Mouse (Mus musculus): ENCODE measurements around the gene Thumpd1. TPM values are rescaled to one million over a fixed set of nuclear protein-coding genes. Genes with fewer than 3 reads are reported as not detected.
"Not testable (repeated sequence)": the region's sequence is repeated elsewhere in the genome, so short reads cannot be mapped to it uniquely, and the experiment has no call there.

The Thumpd1 gene
- polyA plus RNA-seq, 1 experiment from 2014 or later = 62.9 TPM

GRCm38 (mm10) chr7:119738877-119739276, 18.3 kb upstream of the Thumpd1 start:
- ATAC-seq = no peak
- H3K4me2 ChIP-seq (replicated peaks) = no peak overlapping the region

GRCm38 (mm10) chr7:119731262-119731661, 10.7 kb upstream of the Thumpd1 start:
- 81% methylated on average over 4 of the region's 4 CpGs for WGBS
- H3K36me3 ChIP-seq; ATAC-seq; H3K9ac ChIP-seq; H3K4me2 ChIP-seq (replicated peaks); H3K4me1 ChIP-seq (replicated peaks); H3K27me3 ChIP-seq (replicated peaks); H3K4me3 ChIP-seq (replicated peaks); H3K27ac ChIP-seq; H3K9me3 ChIP-seq: not testable (repeated sequence)

More at GRCm38 (mm10) chr7:119738877-119739276, 18.3 kb upstream of the Thumpd1 start:
- H3K9ac ChIP-seq = no peak overlapping the region
- H3K27ac ChIP-seq = no peak overlapping the region
- no peaks in the 10 kb centered on the region for H3K36me3 ChIP-seq
- H3K4me1 ChIP-seq (replicated peaks) = no peaks in the 10 kb centered on the region
- H3K27me3 ChIP-seq (replicated peaks) = no peaks in the 10 kb centered on the region
- H3K4me3 ChIP-seq (replicated peaks) = no peak overlapping the region
- no peaks in the 10 kb centered on the region for H3K9me3 ChIP-seq
- 83% methylated on average over 2 of the region's 2 CpGs for WGBS

- whole genome bisulfite sequencing = 78% methylated on average over 2 of the region's 2 CpGs
- Histone ChIP-seq H3K9ac (no peak overlapping the region), H3K4me1 (replicated peaks) (no peaks in the 10 kb centered on the region), H3K4me3 (replicated peaks) (no peak overlapping the region), H3K27me3 (replicated peaks) (no peaks in the 10 kb centered on the region), H3K36me3 (no peaks in the 10 kb centered on the region), H3K4me2 (replicated peaks) (no peak overlapping the region), H3K9me3 (no peaks in the 10 kb centered on the region), H3K27ac (no peak overlapping the region)
- no peak for ATAC-seq
Measured at GRCm38 (mm10) chr7:119727621-119728020, 7.0 kb upstream of the Thumpd1 start.

GRCm38 (mm10) chr7:119720947-119721310, 331 bp upstream of the Thumpd1 start:
- Histone ChIP-seq H3K9me3 (no peaks in the 10 kb centered on the region), H3K27ac (0 out of 2 replicates have a peak overlapping the region, but pooled peaks have one; percentile 56), H3K27me3 (replicated peaks) (no peaks in the 10 kb centered on the region), H3K36me3 (peaks cover 20% of the 10 kb centered on the region), H3K9ac (peak overlapping the region; percentile 33; the same call in 1 of the 2 replicates), H3K4me1 (replicated peaks) (peaks cover 7% of the 10 kb centered on the region), H3K4me3 (replicated peaks) (peak overlapping the region; percentile 87), H3K4me2 (replicated peaks) (peak overlapping the region; percentile 77)
- 11% methylated on average over 8 of the region's 8 CpGs for WGBS
- peak; percentile 53 for ATAC-seq

- H3K4me3 ChIP-seq (replicated peaks) = no peak overlapping the region
- no peak overlapping the region for H3K4me2 ChIP-seq (replicated peaks)
- no peaks in the 10 kb centered on the region for H3K4me1 ChIP-seq (replicated peaks)
- H3K9me3 ChIP-seq = no peaks in the 10 kb centered on the region
- H3K36me3 ChIP-seq = peaks cover 25% of the 10 kb centered on the region
- no peak for ATAC-seq
- H3K9ac ChIP-seq = no peak overlapping the region
- WGBS = 94% methylated on average over 7 of the region's 7 CpGs
- H3K27ac ChIP-seq = no peak overlapping the region
- H3K27me3 ChIP-seq (replicated peaks) = no peaks in the 10 kb centered on the region
Measured at GRCm38 (mm10) chr7:119714111-119714510, 6.5 kb downstream of the Thumpd1 start.

GRCm38 (mm10) chr7:119694926-119695325, 25.7 kb downstream of the Thumpd1 start:
- 84% methylated on average over 1 of the region's 1 CpGs for WGBS
- ATAC-seq = no peak

GRCm38 (mm10) chr7:119692302-119692701, 28.3 kb downstream of the Thumpd1 start:
- Histone ChIP-seq H3K9ac (no peak overlapping the region), H3K4me2 (replicated peaks) (no peak overlapping the region), H3K36me3 (no peaks in the 10 kb centered on the region), H3K27ac (no peak overlapping the region), H3K4me3 (replicated peaks) (no peak overlapping the region), H3K4me1 (replicated peaks) (no peaks in the 10 kb centered on the region), H3K27me3 (replicated peaks) (no peaks in the 10 kb centered on the region), H3K9me3 (no peaks in the 10 kb centered on the region)
- no peak for ATAC-seq
- WGBS = 74% methylated on average over 4 of the region's 4 CpGs

More at GRCm38 (mm10) chr7:119694926-119695325, 25.7 kb downstream of the Thumpd1 start:
- H3K27me3 ChIP-seq (replicated peaks) = no peaks in the 10 kb centered on the region
- no peaks in the 10 kb centered on the region for H3K36me3 ChIP-seq
- no peaks in the 10 kb centered on the region for H3K4me1 ChIP-seq (replicated peaks)
- H3K4me3 ChIP-seq (replicated peaks) = no peak overlapping the region
- H3K9ac ChIP-seq = no peak overlapping the region
- no peak overlapping the region for H3K4me2 ChIP-seq (replicated peaks)
- H3K9me3 ChIP-seq = no peaks in the 10 kb centered on the region
- no peak overlapping the region for H3K27ac ChIP-seq

GRCm38 (mm10) chr7:119689726-119690125, 30.9 kb downstream of the Thumpd1 start, which contains the start of gene Acsm4:
Gene Acsm4, plus strand, starts transcription at chr7:119690026.
- no peaks in the 10 kb centered on the region for H3K27me3 ChIP-seq (replicated peaks)
- no peak for ATAC-seq
- no peak within 1 kb of the TSS for H3K9ac ChIP-seq
- H3K4me2 ChIP-seq (replicated peaks) = no peak within 1 kb of the TSS
- WGBS = 77% methylated on average over 5 of the region's 5 CpGs
- no peak within 1 kb of the TSS for H3K4me3 ChIP-seq (replicated peaks)
- H3K27ac ChIP-seq = no peak within 1 kb of the TSS
- no peaks in the 10 kb centered on the region for H3K9me3 ChIP-seq
- no peaks in the 10 kb centered on the region for H3K36me3 ChIP-seq
- H3K4me1 ChIP-seq (replicated peaks) = no peaks in the 10 kb centered on the region

GRCm38 (mm10) chr7:119682699-119683098, 37.9 kb downstream of the Thumpd1 start:
- no peak overlapping the region for H3K4me2 ChIP-seq (replicated peaks)
- no peak overlapping the region for H3K27ac ChIP-seq
- no peaks in the 10 kb centered on the region for H3K36me3 ChIP-seq
- no peak overlapping the region for H3K4me3 ChIP-seq (replicated peaks)
- no peaks in the 10 kb centered on the region for H3K27me3 ChIP-seq (replicated peaks)
- 59% methylated on average over 4 of the region's 4 CpGs for WGBS
- H3K9ac ChIP-seq = no peak overlapping the region
- no peaks in the 10 kb centered on the region for H3K4me1 ChIP-seq (replicated peaks)
- no peak for ATAC-seq
- no peaks in the 10 kb centered on the region for H3K9me3 ChIP-seq

- Histone ChIP-seq H3K9me3 (no peaks in the 10 kb centered on the region), H3K4me1 (replicated peaks) (no peaks in the 10 kb centered on the region)
- 72% methylated on average over 8 of the region's 8 CpGs for WGBS
Measured at GRCm38 (mm10) chr7:119680107-119680506, 40.5 kb downstream of the Thumpd1 start.

GRCm38 (mm10) chr7:119673465-119673864, 47.1 kb downstream of the Thumpd1 start:
- H3K4me3 ChIP-seq (replicated peaks) = no peak overlapping the region
- H3K9ac ChIP-seq = no peak overlapping the region
- ATAC-seq = 0 out of 2 replicates have a peak, but pooled peaks have one; percentile 31
- WGBS = 16% methylated on average over 6 of the region's 6 CpGs
- no peak overlapping the region for H3K4me2 ChIP-seq (replicated peaks)
- no peaks in the 10 kb centered on the region for H3K4me1 ChIP-seq (replicated peaks)
- no peaks in the 10 kb centered on the region for H3K27me3 ChIP-seq (replicated peaks)
- H3K36me3 ChIP-seq = no peaks in the 10 kb centered on the region
- no peak overlapping the region for H3K27ac ChIP-seq
- no peaks in the 10 kb centered on the region for H3K9me3 ChIP-seq

More at GRCm38 (mm10) chr7:119680107-119680506, 40.5 kb downstream of the Thumpd1 start:
- H3K4me3 ChIP-seq (replicated peaks) = no peak overlapping the region
- no peak for ATAC-seq
- no peak overlapping the region for H3K27ac ChIP-seq
- no peak overlapping the region for H3K4me2 ChIP-seq (replicated peaks)
- no peaks in the 10 kb centered on the region for H3K27me3 ChIP-seq (replicated peaks)
- H3K36me3 ChIP-seq = no peaks in the 10 kb centered on the region
- no peak overlapping the region for H3K9ac ChIP-seq

- no peaks in the 10 kb centered on the region for H3K4me1 ChIP-seq (replicated peaks)
- ATAC-seq = no peak
- no peaks in the 10 kb centered on the region for H3K9me3 ChIP-seq
- no peak overlapping the region for H3K9ac ChIP-seq
- 49% methylated on average over 6 of the region's 6 CpGs for WGBS
- H3K36me3 ChIP-seq = no peaks in the 10 kb centered on the region
- H3K4me3 ChIP-seq (replicated peaks) = no peak overlapping the region
- no peak overlapping the region for H3K27ac ChIP-seq
- no peak overlapping the region for H3K4me2 ChIP-seq (replicated peaks)
- H3K27me3 ChIP-seq (replicated peaks) = no peaks in the 10 kb centered on the region
Measured at GRCm38 (mm10) chr7:119670925-119671324, 49.7 kb downstream of the Thumpd1 start.

GRCm38 (mm10) chr7:119670395-119670794, 50.2 kb downstream of the Thumpd1 start:
- Histone ChIP-seq H3K27me3 (replicated peaks) (no peaks in the 10 kb centered on the region), H3K9me3 (no peaks in the 10 kb centered on the region), H3K4me3 (replicated peaks) (no peak overlapping the region), H3K27ac (no peak overlapping the region), H3K4me2 (replicated peaks) (no peak overlapping the region), H3K4me1 (replicated peaks) (no peaks in the 10 kb centered on the region), H3K9ac (no peak overlapping the region), H3K36me3 (no peaks in the 10 kb centered on the region)
- no peak for ATAC-seq
- WGBS = 38% methylated on average over 5 of the region's 5 CpGs

Measured in intestine, embryonic 15.5 days (tissue).